Mouse (Mus musculus) erythroblast, adult 5-6 weeks (primary cell): ENCODE data around the gene Olfr154. TPM values are rescaled to one million over a fixed set of nuclear protein-coding genes. Genes with fewer than 3 reads are reported as not detected.
"Not testable (repeated sequence)": the region's sequence is repeated elsewhere in the genome, so short reads cannot be mapped to it uniquely, and the experiment has no call there.

Experiments used
- ATAC-seq: replicated peaks from 2 replicates; pipeline ENCODE4 v1.8.0; 2016; ENCODE audit warnings: moderate number of reproducible peaks, mild to moderate bottlenecking, moderate TSS enrichment, inconsistent platforms; ENCODE audit not compliant: poor library complexity, low FRiP score, severe bottlenecking
- total RNA-seq, 2 experiments: library from RNA; stranded (forward) in 1 of 2; stranded (reverse) in 1 of 2; fragments of 150-400 nt in 1 of 2; fragments of 200-764, 138-1000 nt in 1 of 2; gene quantifications; 2 replicates each; pipeline versions ENCODE4 v1.2.3 to v1.2.4; 2015 to 2017; ENCODE audit warnings: low replicate concordance in 2 of 2

Gene Olfr154
- total RNA-seq (2015; ENCODE audit: low replicate concordance) (not detected in 2 replicates), total RNA-seq (2017; ENCODE audit: low replicate concordance) (not detected in 2 replicates)

GRCm38 (mm10) chr2:85664355-85664754, at the start of gene Olfr154:
Gene Olfr154, minus strand, starts transcription at chr2:85664455.
- not testable (repeated sequence) for ATAC-seq

- ATAC-seq = no peak
Measured at GRCm38 (mm10) chr2:85711159-85711558, 46.9 kb upstream of the Olfr154 start.

GRCm38 (mm10) chr2:85710680-85711079, 46.4 kb upstream of the Olfr154 start:
- ATAC-seq = not testable (repeated sequence)

- no peak for ATAC-seq
Measured at GRCm38 (mm10) chr2:85689131-85689530, 24.9 kb upstream of the Olfr154 start, which contains the start of gene Olfr1008. Gene Olfr1008, plus strand, starts transcription at chr2:85689431.

- no peak for ATAC-seq
Measured at GRCm38 (mm10) chr2:85678667-85679066, 14.4 kb upstream of the Olfr154 start, which contains the start of gene Olfr1006. Gene Olfr1006, minus strand, starts transcription at chr2:85678767.

- no peak for ATAC-seq
Measured at GRCm38 (mm10) chr2:85650604-85651003, 13.7 kb downstream of the Olfr154 start, which contains the start of gene Olfr1002. Gene Olfr1002, minus strand, starts transcription at chr2:85650704.

Other genes starting within 250 kb of the Olfr154 start
- gene Olfr993, start 249.6 kb downstream of the Olfr154 start, total RNA-seq (2015; ENCODE audit: low replicate concordance) = not detected in 2 replicates
- not detected in 2 replicates for gene Olfr993, start 249.6 kb downstream of the Olfr154 start, total RNA-seq (2017; ENCODE audit: low replicate concordance)
- gene Olfr994, start 228.0 kb downstream of the Olfr154 start, total RNA-seq (2015; ENCODE audit: low replicate concordance) = not detected in 2 replicates
- gene Olfr994, start 228.0 kb downstream of the Olfr154 start, total RNA-seq (2017; ENCODE audit: low replicate concordance) = not detected in 2 replicates
- gene Olfr995, start 220.8 kb downstream of the Olfr154 start, total RNA-seq (2015; ENCODE audit: low replicate concordance) = not detected in 2 replicates
- gene Olfr995, start 220.8 kb downstream of the Olfr154 start, total RNA-seq (2017; ENCODE audit: low replicate concordance) = 2.5 TPM in 1 of 2 replicates, not detected in the other
- not detected in 2 replicates for gene 4833423E24Rik, start 145.4 kb downstream of the Olfr154 start, total RNA-seq (2015; ENCODE audit: low replicate concordance)
- gene 4833423E24Rik, start 145.4 kb downstream of the Olfr154 start, total RNA-seq (2017; ENCODE audit: low replicate concordance) = not detected in 2 replicates
- gene Olfr996, start 85.2 kb downstream of the Olfr154 start, total RNA-seq (2015; ENCODE audit: low replicate concordance) = not detected in 2 replicates
- not detected in 2 replicates for gene Olfr996, start 85.2 kb downstream of the Olfr154 start, total RNA-seq (2017; ENCODE audit: low replicate concordance)
- not detected in 2 replicates for gene Olfr998, start 75.5 kb downstream of the Olfr154 start, total RNA-seq (2015; ENCODE audit: low replicate concordance)
- gene Olfr998, start 75.5 kb downstream of the Olfr154 start, total RNA-seq (2017; ENCODE audit: low replicate concordance) = not detected in 2 replicates
- not detected in 2 replicates for gene Olfr1000, start 52.6 kb downstream of the Olfr154 start, total RNA-seq (2015; ENCODE audit: low replicate concordance)
- not detected in 2 replicates for gene Olfr1000, start 52.6 kb downstream of the Olfr154 start, total RNA-seq (2017; ENCODE audit: low replicate concordance)
- not detected in 2 replicates for gene Olfr1002, start 13.8 kb downstream of the Olfr154 start, total RNA-seq (2015; ENCODE audit: low replicate concordance)
- gene Olfr1002, start 13.8 kb downstream of the Olfr154 start, total RNA-seq (2017; ENCODE audit: low replicate concordance) = not detected in 2 replicates
- gene Olfr1006, start 14.3 kb upstream of the Olfr154 start, total RNA-seq (2015; ENCODE audit: low replicate concordance) = not detected in 2 replicates
- gene Olfr1006, start 14.3 kb upstream of the Olfr154 start, total RNA-seq (2017; ENCODE audit: low replicate concordance) = not detected in 2 replicates
- gene Olfr1008, start 25.0 kb upstream of the Olfr154 start, total RNA-seq (2015; ENCODE audit: low replicate concordance) = not detected in 2 replicates
- not detected in 2 replicates for gene Olfr1008, start 25.0 kb upstream of the Olfr154 start, total RNA-seq (2017; ENCODE audit: low replicate concordance)
- gene Olfr1009, start 51.0 kb upstream of the Olfr154 start, total RNA-seq (2015; ENCODE audit: low replicate concordance) = not detected in 2 replicates
- gene Olfr1009, start 51.0 kb upstream of the Olfr154 start, total RNA-seq (2017; ENCODE audit: low replicate concordance) = not detected in 2 replicates
- gene Olfr1012, start 98.3 kb upstream of the Olfr154 start, total RNA-seq (2015; ENCODE audit: low replicate concordance) = not detected in 2 replicates
- gene Olfr1012, start 98.3 kb upstream of the Olfr154 start, total RNA-seq (2017; ENCODE audit: low replicate concordance) = not detected in 2 replicates
- not detected in 2 replicates for gene Olfr1013, start 102.6 kb upstream of the Olfr154 start, total RNA-seq (2015; ENCODE audit: low replicate concordance)
- gene Olfr1013, start 102.6 kb upstream of the Olfr154 start, total RNA-seq (2017; ENCODE audit: low replicate concordance) = not detected in 2 replicates
- gene Olfr1014, start 108.3 kb upstream of the Olfr154 start, total RNA-seq (2015; ENCODE audit: low replicate concordance) = not detected in 2 replicates
- not detected in 2 replicates for gene Olfr1014, start 108.3 kb upstream of the Olfr154 start, total RNA-seq (2017; ENCODE audit: low replicate concordance)
- gene Olfr1015, start 117.6 kb upstream of the Olfr154 start, total RNA-seq (2015; ENCODE audit: low replicate concordance) = not detected in 2 replicates
- 1.1 TPM in 1 of 2 replicates, not detected in the other for gene Olfr1015, start 117.6 kb upstream of the Olfr154 start, total RNA-seq (2017; ENCODE audit: low replicate concordance)
- not detected in 2 replicates for gene Olfr1016, start 138.1 kb upstream of the Olfr154 start, total RNA-seq (2015; ENCODE audit: low replicate concordance)
- 1.4 TPM in 1 of 2 replicates, not detected in the other for gene Olfr1016, start 138.1 kb upstream of the Olfr154 start, total RNA-seq (2017; ENCODE audit: low replicate concordance)
- not detected in 2 replicates for gene Olfr1018, start 154.0 kb upstream of the Olfr154 start, total RNA-seq (2015; ENCODE audit: low replicate concordance)
- not detected in 2 replicates for gene Olfr1018, start 154.0 kb upstream of the Olfr154 start, total RNA-seq (2017; ENCODE audit: low replicate concordance)
- not detected in 2 replicates for gene Olfr1019, start 181.0 kb upstream of the Olfr154 start, total RNA-seq (2015; ENCODE audit: low replicate concordance)
- not detected in 2 replicates for gene Olfr1019, start 181.0 kb upstream of the Olfr154 start, total RNA-seq (2017; ENCODE audit: low replicate concordance)
- gene Olfr1020, start 182.6 kb upstream of the Olfr154 start, total RNA-seq (2015; ENCODE audit: low replicate concordance) = not detected in 2 replicates
- not detected in 2 replicates for gene Olfr1020, start 182.6 kb upstream of the Olfr154 start, total RNA-seq (2017; ENCODE audit: low replicate concordance)
- gene Olfr1022, start 204.1 kb upstream of the Olfr154 start, total RNA-seq (2015; ENCODE audit: low replicate concordance) = not detected in 2 replicates
- gene Olfr1022, start 204.1 kb upstream of the Olfr154 start, total RNA-seq (2017; ENCODE audit: low replicate concordance) = not detected in 2 replicates
- gene Olfr1023, start 221.2 kb upstream of the Olfr154 start, total RNA-seq (2015; ENCODE audit: low replicate concordance) = not detected in 2 replicates
- gene Olfr1023, start 221.2 kb upstream of the Olfr154 start, total RNA-seq (2017; ENCODE audit: low replicate concordance) = not detected in 2 replicates
- gene Olfr1024, start 240.6 kb upstream of the Olfr154 start, total RNA-seq (2015; ENCODE audit: low replicate concordance) = not detected in 2 replicates
- not detected in 2 replicates for gene Olfr1024, start 240.6 kb upstream of the Olfr154 start, total RNA-seq (2017; ENCODE audit: low replicate concordance)